Mouse (Mus musculus): ENCODE results near the gene Nipsnap1. TPM values are rescaled to one million over a fixed set of nuclear protein-coding genes. Genes with fewer than 3 reads are reported as not detected.

Gene Nipsnap1
- total RNA-seq, 2 experiments from 2014 or later, result 85.4 to 89.7 TPM

Small RNAs within 50 kb of the gene (microRNA-seq; reads per million reads assigned to microRNA genes)
- 3.1 to 6.9 reads per million in 2 experiments for gene Mir6918

Other genes with a start within 250 kb of the Nipsnap1 start
- gene Ascc2, start 236.2 kb upstream of the Nipsnap1 start, total RNA-seq (2021), result 10 to 100 TPM; 23.7 to 24.4 TPM
- gene Uqcr10, start 169.6 kb upstream of the Nipsnap1 start, total RNA-seq (2021), result 100 to 1,000 TPM; 436 to 483 TPM
- 10 to 100 TPM; 31.6 to 38.2 TPM for gene Zmat5, start 169.3 kb upstream of the Nipsnap1 start, total RNA-seq (2021)
- 10 to 100 TPM; 59.4 to 62.2 TPM for gene Cabp7, start 127.2 kb upstream of the Nipsnap1 start, total RNA-seq (2021)
- gene Nf2, start 24.4 kb upstream of the Nipsnap1 start, total RNA-seq (2021), result 100 to 1,000 TPM; 187 to 188 TPM
- 10 to 100 TPM; 39.7 to 41.8 TPM for gene Thoc5, start 21.4 kb downstream of the Nipsnap1 start, total RNA-seq (2021)
- gene Nefh, start 74.1 kb downstream of the Nipsnap1 start, total RNA-seq (2021), result 10 to 100 TPM; 39.1 to 43.0 TPM
- 100 to 1,000 TPM; 116 to 130 TPM for gene Ap1b1, start 112.9 kb downstream of the Nipsnap1 start, total RNA-seq (2021)
- 10 to 100 TPM; 35.7 to 39.8 TPM for gene Rasl10a, start 184.2 kb downstream of the Nipsnap1 start, total RNA-seq (2021)
- gene Gas2l1, start 191.4 kb downstream of the Nipsnap1 start, total RNA-seq (2021), result 10 to 100 TPM; 50.2 to 54.7 TPM
- gene Rhbdd3, start 225.0 kb downstream of the Nipsnap1 start, total RNA-seq (2021), result 10 to 100 TPM; 22.7 to 23.2 TPM
- 100 to 1,000 TPM; 332 TPM for gene Ewsr1, start 225.3 kb downstream of the Nipsnap1 start, total RNA-seq (2021)

Data from layer of hippocampus, postnatal 10 days (tissue).